Mouse (Mus musculus): ENCODE measurements around the gene Zfp512b. TPM values are rescaled to one million over a fixed set of nuclear protein-coding genes. Genes with fewer than 3 reads are reported as not detected.
A peak's percentile ranks its signal among the peaks of the same experiment; 100 is the strongest.

Gene Zfp512b
- polyA plus RNA-seq, 1 experiment from 2014 or later = 30.0 TPM

DNA sequence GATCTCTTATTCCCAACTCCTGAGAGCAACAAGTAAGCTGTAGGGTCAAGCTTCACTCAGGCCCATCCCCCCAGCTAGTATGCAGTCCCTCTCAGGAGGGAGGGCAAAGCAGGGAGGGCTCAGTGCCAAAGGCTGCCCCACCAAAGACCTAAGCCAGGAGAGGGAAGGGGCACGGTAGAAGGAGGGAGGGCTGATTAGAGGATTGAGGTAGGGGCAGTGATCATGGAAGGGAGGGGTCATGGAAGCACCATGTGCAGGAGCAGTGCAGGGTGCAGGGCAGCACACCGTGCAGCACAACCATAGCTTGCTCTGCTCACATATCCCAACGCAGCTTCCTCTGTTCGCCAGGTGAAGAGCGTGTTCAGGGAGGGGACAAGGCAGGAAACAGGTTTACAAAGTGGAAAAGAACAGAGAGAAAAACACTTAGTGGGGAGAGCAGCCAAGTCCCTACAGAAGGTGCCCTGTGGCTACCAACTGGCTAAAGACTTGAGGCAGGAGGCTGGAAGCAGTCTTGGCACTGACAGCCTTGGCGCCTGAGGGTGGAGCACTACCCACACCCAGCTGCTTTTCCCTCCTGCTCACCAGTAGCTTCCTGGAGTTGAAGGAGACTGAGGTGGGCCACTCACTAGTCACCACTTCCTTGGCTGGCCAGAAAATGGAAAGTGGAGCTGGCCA, 21.5 kb downstream of the Zfp512b start:
- H3K4me3 ChIP-seq (replicated peaks; ENCODE audit: low read depth, low read length) = no peak overlapping the region
- no peak for DNase-seq (ENCODE audit: low spot score)
- H3K27me3 ChIP-seq (ENCODE audit: insufficient read depth, low read length) = no peaks in the 10 kb centered on the region
- no peaks in the 10 kb centered on the region for H3K4me1 ChIP-seq (replicated peaks; ENCODE audit: insufficient read depth, low read length)
- H3K9ac ChIP-seq (ENCODE audit: low read depth, low read length) = no peak overlapping the region
- ATAC-seq (replicated peaks; ENCODE audit: low FRiP score, low read depth) = no peak
- H3K4me2 ChIP-seq (ENCODE audit: low read length) = no peak overlapping the region
- H3K9me3 ChIP-seq (replicated peaks; ENCODE audit: low read length) = no peaks in the 10 kb centered on the region
- WGBS = 60% methylated on average over 6 of the region's 6 CpGs
- no peak overlapping the region for H3K27ac ChIP-seq
- TF ChIP-seq CTCF (IDR thresholded peaks at IDR 0.05; ENCODE audit: low read depth) = no peak
- H3K36me3 ChIP-seq (ENCODE audit: insufficient read depth, low read length) = peaks cover 16% of the 10 kb centered on the region; the same call in 1 of the 2 replicates

DNA sequence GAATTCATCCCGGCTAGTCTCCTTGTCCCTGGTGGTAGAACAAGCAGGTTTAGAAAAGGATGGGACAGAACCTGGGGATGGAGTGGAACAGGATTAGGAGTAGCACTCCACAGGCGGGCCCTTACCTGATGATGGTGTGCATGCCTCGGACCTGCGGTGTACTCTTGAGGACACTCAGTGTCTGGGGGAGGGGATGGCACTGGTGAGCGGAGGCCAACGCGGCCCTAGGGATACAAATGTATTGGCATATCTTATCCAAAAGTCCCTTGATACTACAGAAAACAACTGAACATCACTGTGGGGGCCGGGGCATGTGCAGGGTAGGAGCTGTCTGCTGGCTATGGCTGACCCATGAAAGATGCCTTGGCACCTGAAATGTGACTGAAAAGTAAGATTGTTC, 22.2 kb downstream of the Zfp512b start:
- H3K9ac ChIP-seq (ENCODE audit: low read depth, low read length) = no peak overlapping the region
- no peak for TF ChIP-seq CTCF (IDR thresholded peaks at IDR 0.05; ENCODE audit: low read depth)
- WGBS = 86% methylated on average over 8 of the region's 8 CpGs
- DNase-seq (ENCODE audit: low spot score) (no peak), ATAC-seq (replicated peaks; ENCODE audit: low FRiP score, low read depth) (no peak)
- H3K27ac ChIP-seq = no peak overlapping the region
- no peak overlapping the region for H3K4me2 ChIP-seq (ENCODE audit: low read length)
- 0 out of 2 replicates have a peak, but pooled peaks cover 2% of the 10 kb centered on the region for H3K9me3 ChIP-seq (replicated peaks; ENCODE audit: low read length)
- no peaks in the 10 kb centered on the region for H3K4me1 ChIP-seq (replicated peaks; ENCODE audit: insufficient read depth, low read length)
- H3K36me3 ChIP-seq (ENCODE audit: insufficient read depth, low read length) = peaks cover 16% of the 10 kb centered on the region; the same call in 1 of the 2 replicates
- H3K4me3 ChIP-seq (replicated peaks; ENCODE audit: low read depth, low read length) = no peak overlapping the region
- no peaks in the 10 kb centered on the region for H3K27me3 ChIP-seq (ENCODE audit: insufficient read depth, low read length)

DNA sequence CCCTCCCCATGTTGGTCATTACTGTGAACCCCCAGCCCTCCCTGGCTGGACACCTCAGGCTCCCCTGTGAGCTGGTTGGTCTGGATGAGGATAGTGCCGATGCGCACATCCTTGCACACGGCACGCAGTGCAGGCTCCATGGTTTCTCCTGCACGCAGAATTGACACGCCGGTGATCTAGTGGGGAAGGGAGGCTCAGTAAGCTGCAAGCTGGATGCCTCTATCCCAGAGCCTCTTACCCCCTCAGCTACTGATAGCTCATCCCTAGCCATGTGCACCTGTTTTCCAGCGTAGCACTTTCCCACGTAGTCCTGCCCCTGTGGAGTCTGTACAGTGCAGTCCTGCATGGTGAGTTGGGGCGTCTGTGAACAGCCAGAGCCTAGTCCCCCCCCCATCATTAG, 22.7 kb downstream of the Zfp512b start:
- Histone ChIP-seq H3K27ac (no peak overlapping the region), H3K4me1 (replicated peaks; ENCODE audit: insufficient read depth, low read length) (no peaks in the 10 kb centered on the region), H3K9ac (ENCODE audit: low read depth, low read length) (no peak overlapping the region), H3K27me3 (ENCODE audit: insufficient read depth, low read length) (no peaks in the 10 kb centered on the region), H3K36me3 (ENCODE audit: insufficient read depth, low read length) (peaks cover 16% of the 10 kb centered on the region; the same call in 1 of the 2 replicates), H3K9me3 (replicated peaks; ENCODE audit: low read length) (0 out of 2 replicates have a peak, but pooled peaks cover 2% of the 10 kb centered on the region), H3K4me3 (replicated peaks; ENCODE audit: low read depth, low read length) (no peak overlapping the region), H3K4me2 (ENCODE audit: low read length) (no peak overlapping the region)
- no peak for DNase-seq (ENCODE audit: low spot score)
- ATAC-seq (replicated peaks; ENCODE audit: low FRiP score, low read depth) = no peak
- no peak for TF ChIP-seq CTCF (IDR thresholded peaks at IDR 0.05; ENCODE audit: low read depth)
- WGBS = 93% methylated on average over 10 of the region's 10 CpGs

DNA sequence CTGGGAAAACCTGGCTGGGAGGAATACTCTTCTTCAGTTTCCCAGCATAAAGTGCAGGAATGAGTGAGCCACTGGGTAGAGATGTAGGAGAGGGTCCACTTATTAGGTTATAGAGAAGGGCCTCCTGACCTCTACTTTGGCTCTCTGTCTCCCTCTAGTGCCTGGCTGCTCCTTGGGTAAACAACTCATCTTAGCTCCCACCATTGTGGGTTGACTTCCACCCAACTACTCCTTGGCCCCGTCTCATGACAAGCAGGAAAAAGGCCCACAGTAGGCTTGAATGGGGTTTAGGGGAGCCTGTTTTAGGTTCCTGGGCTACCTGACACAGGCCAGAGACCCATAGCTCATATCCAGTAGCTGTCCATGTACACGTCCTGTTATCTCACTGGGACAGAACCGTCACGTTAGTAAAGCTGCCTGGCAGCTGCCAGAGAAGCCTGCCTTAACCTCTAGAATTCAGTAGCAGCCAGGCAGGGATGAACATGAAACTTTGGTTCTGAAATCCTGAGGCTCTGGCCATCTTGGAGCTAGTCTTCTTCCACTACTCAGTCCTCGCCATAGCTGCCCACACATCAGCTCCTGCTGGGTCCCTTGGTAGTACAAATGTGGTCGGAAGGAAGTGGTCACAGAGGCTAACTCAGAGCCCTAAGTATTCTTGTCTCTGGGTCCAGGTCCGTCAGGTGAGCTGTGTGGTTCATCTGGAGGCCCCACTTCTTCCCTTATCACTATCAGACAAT, 24.2 kb downstream of the Zfp512b start:
- no peaks in the 10 kb centered on the region for H3K4me1 ChIP-seq (replicated peaks; ENCODE audit: insufficient read depth, low read length)
- no peaks in the 10 kb centered on the region for H3K27me3 ChIP-seq (ENCODE audit: insufficient read depth, low read length)
- H3K9ac ChIP-seq (ENCODE audit: low read depth, low read length) = no peak overlapping the region
- 77% methylated on average over 7 of the region's 7 CpGs for WGBS
- H3K4me2 ChIP-seq (ENCODE audit: low read length) = no peak overlapping the region
- peak; percentile 69 for DNase-seq (ENCODE audit: low spot score)
- H3K9me3 ChIP-seq (replicated peaks; ENCODE audit: low read length) = 0 out of 2 replicates have a peak, but pooled peaks cover 2% of the 10 kb centered on the region
- H3K36me3 ChIP-seq (ENCODE audit: insufficient read depth, low read length) = peaks cover 8% of the 10 kb centered on the region; the same call in 1 of the 2 replicates
- no peak; the same call in 1 of the 2 replicates for ATAC-seq (replicated peaks; ENCODE audit: low FRiP score, low read depth)
- no peak overlapping the region for H3K4me3 ChIP-seq (replicated peaks; ENCODE audit: low read depth, low read length)
- peak; percentile 76 for TF ChIP-seq CTCF (IDR thresholded peaks at IDR 0.05; ENCODE audit: low read depth)
- no peak overlapping the region for H3K27ac ChIP-seq

DNA sequence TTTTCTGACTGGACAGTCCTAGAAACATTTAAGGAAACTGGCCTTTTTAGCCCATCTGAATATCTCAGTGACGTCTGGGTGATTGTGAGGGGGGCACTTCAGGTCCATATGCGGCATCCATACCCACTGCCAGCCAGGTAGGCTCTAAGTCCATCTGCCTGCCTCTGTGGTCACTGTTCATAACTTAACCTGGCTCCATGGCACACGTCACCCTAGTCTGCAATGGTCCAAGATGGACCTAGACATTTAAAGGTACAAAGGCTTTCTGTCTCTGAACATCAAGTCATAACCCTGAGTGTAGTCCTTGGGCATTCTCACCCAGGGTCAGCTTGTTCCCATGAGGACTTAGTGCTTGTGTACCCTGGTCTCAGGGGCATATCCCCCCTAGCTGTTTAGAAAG, 25.3 kb downstream of the Zfp512b start:
- no peak for TF ChIP-seq CTCF (IDR thresholded peaks at IDR 0.05; ENCODE audit: low read depth)
- WGBS = 85% methylated on average over 3 of the region's 3 CpGs
- Histone ChIP-seq H3K4me3 (replicated peaks; ENCODE audit: low read depth, low read length) (no peak overlapping the region), H3K27ac (no peak overlapping the region), H3K4me2 (ENCODE audit: low read length) (no peak overlapping the region), H3K9me3 (replicated peaks; ENCODE audit: low read length) (0 out of 2 replicates have a peak, but pooled peaks cover 2% of the 10 kb centered on the region), H3K36me3 (ENCODE audit: insufficient read depth, low read length) (no peaks in the 10 kb centered on the region; the same call in 1 of the 2 replicates), H3K9ac (ENCODE audit: low read depth, low read length) (no peak overlapping the region), H3K4me1 (replicated peaks; ENCODE audit: insufficient read depth, low read length) (no peaks in the 10 kb centered on the region), H3K27me3 (ENCODE audit: insufficient read depth, low read length) (no peaks in the 10 kb centered on the region)
- DNase-seq (ENCODE audit: low spot score) = no peak
- no peak for ATAC-seq (replicated peaks; ENCODE audit: low FRiP score, low read depth)

DNA sequence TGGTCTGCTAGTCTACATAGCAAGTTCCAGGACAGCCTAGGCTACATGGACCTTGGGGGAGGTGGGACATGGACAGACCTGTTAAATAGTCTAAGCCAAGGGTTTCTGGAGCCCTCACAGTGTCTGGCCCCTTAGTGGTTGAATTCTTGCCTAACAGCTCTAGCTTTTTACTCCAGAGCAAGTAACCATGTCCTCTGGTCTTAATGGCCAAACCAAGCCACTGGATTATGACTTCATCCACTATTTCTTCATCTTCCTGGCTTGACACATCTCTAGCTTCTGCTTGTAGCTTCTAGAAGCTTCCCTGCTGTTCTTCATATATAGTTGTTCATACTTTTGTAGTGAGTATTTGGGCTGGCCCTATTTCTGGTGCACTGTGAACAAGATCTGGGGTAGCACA, 38.8 kb downstream of the Zfp512b start:
- H3K27ac ChIP-seq = no peak overlapping the region
- H3K4me1 ChIP-seq (replicated peaks; ENCODE audit: insufficient read depth, low read length) = no peaks in the 10 kb centered on the region
- H3K9me3 ChIP-seq (replicated peaks; ENCODE audit: low read length) = no peaks in the 10 kb centered on the region
- ATAC-seq (replicated peaks; ENCODE audit: low FRiP score, low read depth) = no peak
- no peak overlapping the region for H3K4me3 ChIP-seq (replicated peaks; ENCODE audit: low read depth, low read length)
- no peak for TF ChIP-seq CTCF (IDR thresholded peaks at IDR 0.05; ENCODE audit: low read depth)
- H3K9ac ChIP-seq (ENCODE audit: low read depth, low read length) = no peak overlapping the region
- no peak overlapping the region for H3K4me2 ChIP-seq (ENCODE audit: low read length)
- DNase-seq (ENCODE audit: low spot score) = no peak
- no peaks in the 10 kb centered on the region for H3K27me3 ChIP-seq (ENCODE audit: insufficient read depth, low read length)
- H3K36me3 ChIP-seq (ENCODE audit: insufficient read depth, low read length) = peaks cover 33% of the 10 kb centered on the region

Measured in kidney, postnatal 0 days (tissue).